Mouse (Mus musculus): ENCODE data around the gene Cdh18.

- no peak for TF ChIP-seq CTCF (IDR thresholded peaks at IDR 0.05; ENCODE audit: extremely low read depth, insufficient read length, insufficient replicate concordance, low read depth, low read length)
- TF ChIP-seq POLR2A (IDR thresholded peaks at IDR 0.05; ENCODE audit: low read depth, low read length), result no peak
Measured at GRCm38 (mm10) chr15:23021151-23021550, 472.3 kb downstream of the Cdh18 start.

Data from small intestine, adult 2 months (tissue).